ENCODE assay signal across 11 mouse cellular contexts in genomic region chr14:56313969-56314368, GRCm38 (mm10). TPM values are rescaled to one million over a fixed set of nuclear protein-coding genes. Genes with fewer than 3 reads are reported as not detected.
A peak's percentile ranks its signal among the peaks of the same experiment; 100 is the strongest.
DNase-seq lines count a peak whose midpoint lies in the region; ATAC-seq and TF ChIP-seq lines count a peak whose summit lies in the region.
"Had no signal": no experiment of that assay in that cellular context is flagged by ENCODE, and none has a peak within 500 bp of the region (broad histone marks: within the 10 kb centered on the region; RNA-seq: fewer than 3 reads in every experiment).

No protein-coding gene starts in this region.

- H3K27me3 ChIP-seq in lung, embryonic 16.5 days (ENCODE audit: control insufficient read depth, insufficient read depth, low read depth, low read length), result no peaks in the 10 kb centered on the region
- no peaks in the 10 kb centered on the region for H3K27me3 ChIP-seq in neural tube, embryonic 15.5 days (replicated peaks)
- no peaks in the 10 kb centered on the region for H3K27me3 ChIP-seq in forebrain, embryonic 16.5 days (replicated peaks; ENCODE audit: control insufficient read depth, insufficient read depth, low read length)

- TF ChIP-seq CTCF in gastrocnemius, adult 2 months (IDR thresholded peaks at IDR 0.05), result no peak

- H3K9me3 ChIP-seq in lung, embryonic 16.5 days (ENCODE audit: control insufficient read depth, low read length), result no peaks in the 10 kb centered on the region
- no peaks in the 10 kb centered on the region for H3K9me3 ChIP-seq in neural tube, embryonic 15.5 days (replicated peaks)
- no peaks in the 10 kb centered on the region for H3K9me3 ChIP-seq in forebrain, embryonic 16.5 days (ENCODE audit: control insufficient read depth, low read length)

- peaks cover 8% of the 10 kb centered on the region; the same call in 1 of the 2 replicates for H3K4me1 ChIP-seq in lung, embryonic 16.5 days (replicated peaks; ENCODE audit: control insufficient read depth, insufficient read depth, low read length)
- no peaks in the 10 kb centered on the region for H3K4me1 ChIP-seq in neural tube, embryonic 15.5 days
- no peaks in the 10 kb centered on the region for H3K4me1 ChIP-seq in forebrain, embryonic 16.5 days (replicated peaks; ENCODE audit: control insufficient read depth, insufficient read depth, low read length)

- 67% methylated on average over 9 of the region's 9 CpGs for WGBS in lung, embryonic 16.5 days
- 65% methylated on average over 9 of the region's 9 CpGs for WGBS in neural tube, embryonic 15.5 days
- WGBS in forebrain, embryonic 16.5 days, result 80% methylated on average over 9 of the region's 9 CpGs

- no peak overlapping the region for H3K9ac ChIP-seq in lung, embryonic 16.5 days (ENCODE audit: low read length)
- H3K9ac ChIP-seq in neural tube, embryonic 15.5 days (replicated peaks), result no peak overlapping the region
- no peak overlapping the region for H3K9ac ChIP-seq in forebrain, embryonic 16.5 days (replicated peaks; ENCODE audit: low read depth, low read length)

- H3K36me3 ChIP-seq in lung, embryonic 16.5 days (ENCODE audit: control insufficient read depth, insufficient read depth, low read length), result no peaks in the 10 kb centered on the region
- no peaks in the 10 kb centered on the region for H3K36me3 ChIP-seq in neural tube, embryonic 15.5 days
- no peaks in the 10 kb centered on the region for H3K36me3 ChIP-seq in forebrain, embryonic 16.5 days (ENCODE audit: control insufficient read depth, insufficient read depth)

- intact Hi-C loops in gastrocnemius, adult 2 months (cut with DNase I), result no loop called here

- H3K27ac ChIP-seq in lung, embryonic 16.5 days (ENCODE audit: low read length), result no peak overlapping the region
- H3K27ac ChIP-seq in gastrocnemius, adult 2 months, result no peak overlapping the region
- H3K27ac ChIP-seq in neural tube, embryonic 15.5 days (replicated peaks), result no peak overlapping the region
- no peak overlapping the region for H3K27ac ChIP-seq in forebrain, embryonic 16.5 days (ENCODE audit: low read length)

- ATAC-seq in lung, embryonic 16.5 days (ENCODE audit: low read depth), result peak; percentile 47; the same call in 1 of the 2 replicates
- peak; percentile 31; the same call in 1 of the 2 replicates for ATAC-seq in neural tube, embryonic 15.5 days (ENCODE audit: low FRiP score)
- no peak for ATAC-seq in forebrain, embryonic 16.5 days

- DNase-seq in lung, postnatal 14 days, result no peak
- peak; percentile 7 to 9 for DNase-seq in adrenal gland, postnatal 4 days (ENCODE audit: low spot score in 2 of 2)
- peak; percentile 73 for DNase-seq in gastrocnemius, adult 2 months
- DNase-seq in layer of hippocampus, adult 9-10 months (ENCODE audit: low spot score), result no peak

- H3K4me2 ChIP-seq in lung, embryonic 16.5 days (ENCODE audit: low read depth, low read length), result no peak overlapping the region
- H3K4me2 ChIP-seq in neural tube, embryonic 15.5 days, result no peak overlapping the region
- no peak overlapping the region for H3K4me2 ChIP-seq in forebrain, embryonic 16.5 days (ENCODE audit: low read length)

- H3K4me3 ChIP-seq in lung, embryonic 16.5 days (ENCODE audit: low read length), result no peak overlapping the region
- H3K4me3 ChIP-seq in gastrocnemius, adult 2 months, result peak overlapping the region; percentile 28
- no peak overlapping the region for H3K4me3 ChIP-seq in neural tube, embryonic 15.5 days (replicated peaks)
- H3K4me3 ChIP-seq in forebrain, embryonic 16.5 days (replicated peaks; ENCODE audit: low read length), result no peak overlapping the region

RNA-seq across cellular contexts. Expression of gene Atp12a, which starts 50.9 kb away (rescaled TPM):
- 2.2 and 2.6 TPM in 2 replicates for polyA plus RNA-seq in lung, embryonic 16.5 days (2015; fragmentation: Nextera tagmentation; extraction: Ambion mirVana)
- 1 to 10 TPM in 1 of 2 experiments, under 1 TPM in 1; 0.23 to 4.1 TPM for total RNA-seq in adrenal gland, postnatal 4 days (2021)
- not detected for total RNA-seq in gastrocnemius, adult 2 months (2021)
- polyA plus RNA-seq in neural tube, embryonic 15.5 days (2015; fragmentation: Nextera tagmentation; extraction: Ambion mirVana), result 0.13 and 0.29 TPM in 2 replicates
- polyA plus RNA-seq in forebrain, embryonic 16.5 days (2015; fragmentation: Nextera tagmentation; extraction: Ambion mirVana), result 0.29 and 0.30 TPM in 2 replicates
- polyA plus RNA-seq: heart, postnatal 0 days had no signal

RNA-seq across cellular contexts. Expression of gene Gzmb, which starts 51.9 kb away (rescaled TPM):
- 2.0 and 2.3 TPM in 2 replicates for polyA plus RNA-seq in lung, embryonic 16.5 days (2015; fragmentation: Nextera tagmentation; extraction: Ambion mirVana)
- total RNA-seq in adrenal gland, postnatal 4 days (2021), result under 1 TPM; 0.28 to 0.51 TPM
- not detected for total RNA-seq in gastrocnemius, adult 2 months (2021)
- polyA plus RNA-seq in neural tube, embryonic 15.5 days (2015; fragmentation: Nextera tagmentation; extraction: Ambion mirVana), result 1.7 TPM in 1 of 2 replicates, not detected in the other
- polyA plus RNA-seq in forebrain, embryonic 16.5 days (2015; fragmentation: Nextera tagmentation; extraction: Ambion mirVana), result not detected in 2 replicates
- total RNA-seq: ES-E14; layer of hippocampus, postnatal 10 days had no signal
- polyA plus RNA-seq: heart, postnatal 0 days; testis, adult 2 months had no signal

Comparison
In these comparisons a context has a peak if more than half of its experiments do, and no peak if none do; other contexts are left out.
1. DNase-seq: peak in adrenal gland, postnatal 4 days (2 of 2) and gastrocnemius, adult 2 months (single experiment); none in lung, postnatal 14 days (single experiment) and layer of hippocampus, adult 9-10 months (single experiment).